Mouse (Mus musculus) midbrain, embryonic 10.5 days (tissue): ENCODE data around the gene Brf1. TPM values are rescaled to one million over a fixed set of nuclear protein-coding genes. Genes with fewer than 3 reads are reported as not detected.

Experiments used
- DNase-seq: peaks from one replicate; pipeline ENCODE4 v3.0.0-alpha.2; 2017; ENCODE audit warnings: low spot score
- H3K27ac ChIP-seq: fragments of 300-500 bp; sonication (generic); replicated peaks from 2 replicates; pipeline ENCODE4 v1.5.1; 2016; ENCODE audit warnings: mild to moderate bottlenecking
- H3K27me3 ChIP-seq: fragments of 300-500 bp; sonication (generic); 2 replicates; pipeline ENCODE4 v1.6.1; 2016; ENCODE audit warnings: low read depth, mild to moderate bottlenecking; ENCODE audit not compliant: poor library complexity, severe bottlenecking
- H3K36me3 ChIP-seq: fragments of 300-500 bp; sonication (generic); 2 replicates; pipeline ENCODE4 v1.6.1; 2016; ENCODE audit warnings: mild to moderate bottlenecking, moderate library complexity
- H3K4me1 ChIP-seq: fragments of 300-500 bp; sonication (generic); 2 replicates; pipeline ENCODE4 v1.6.1; 2016
- H3K4me3 ChIP-seq: fragments of 300-500 bp; sonication (generic); 2 replicates; pipeline ENCODE4 v1.5.1; 2016; ENCODE audit warnings: mild to moderate bottlenecking, moderate library complexity
- H3K9me3 ChIP-seq: fragments of 300-500 bp; sonication (generic); replicated peaks from 2 replicates; pipeline ENCODE4 v1.6.1; 2016; ENCODE audit warnings: mild to moderate bottlenecking
- WGBS: fragments of 180-500 bp; shearing (Covaris S2); methylation state at CpG from one replicate; pipeline ENCODE4 v1.1.7; 2016; 5-methylcytosine and 5-hydroxymethylcytosine counted together
- microRNA-seq: library from miRNA; unstranded; fragments of <30 nt; microRNA quantifications from one replicate; pipeline ENCODE4, GENCODE M21; 2017
- polyA plus RNA-seq: library from polyadenylated mRNA; unstranded; fragments of >200 nt; fragmentation: Nextera tagmentation; extraction: Ambion mirVana; gene quantifications from 2 replicates; pipeline ENCODE4 v1.2.1, GENCODE M21; 2016

The Brf1 gene
- polyA plus RNA-seq, 1 experiment from 2014 or later: 51.6 TPM

DNA sequence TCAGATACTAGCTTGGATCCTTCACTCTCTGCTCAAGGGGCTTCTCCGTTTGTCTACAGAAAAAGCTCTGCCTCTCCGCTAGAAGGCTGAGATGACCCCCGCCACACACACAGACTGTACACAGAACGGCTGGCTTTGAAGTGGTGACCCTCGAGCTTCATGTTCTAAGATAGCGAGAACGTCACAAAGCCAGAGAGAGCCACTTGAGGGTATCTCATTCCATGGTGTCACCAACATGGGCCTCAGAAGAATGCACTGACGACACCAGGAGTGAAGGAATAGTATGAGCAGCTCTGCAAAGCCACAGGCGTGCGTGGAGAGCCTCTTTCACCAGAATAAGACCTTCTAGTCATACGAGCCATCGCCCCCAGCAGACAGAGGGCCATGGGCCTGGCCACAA lies 79.0 kb downstream of the Brf1 start:
- 88% methylated on average over 12 of the region's 12 CpGs for WGBS
- peaks cover 48% of the 10 kb centered on the region for H3K4me1 ChIP-seq

DNA sequence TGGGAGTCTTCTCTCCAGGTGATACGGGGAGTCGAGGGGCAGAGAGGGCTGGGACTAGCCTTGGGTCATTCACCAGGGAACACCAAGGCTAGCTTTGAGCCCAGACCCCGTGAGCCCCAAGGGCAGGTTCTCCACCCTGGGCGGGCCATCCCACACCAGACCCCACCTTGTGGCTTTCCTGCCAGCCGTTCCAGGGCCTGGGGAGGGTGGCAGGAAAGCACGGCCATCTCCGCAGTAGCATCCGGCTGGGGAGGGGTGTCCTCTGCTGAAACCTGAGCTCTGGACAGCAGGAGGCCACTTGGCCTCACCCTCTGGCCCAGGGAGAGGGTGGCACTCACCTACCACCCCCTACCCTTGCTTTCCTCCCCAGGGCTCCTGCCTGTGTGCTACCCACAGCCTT lies 82.6 kb downstream of the Brf1 start:
- 57% methylated on average over 8 of the region's 8 CpGs for WGBS
- H3K4me3 ChIP-seq: no peak overlapping the region
- H3K9me3 ChIP-seq: no peaks in the 10 kb centered on the region
- H3K4me1 ChIP-seq: peaks cover 26% of the 10 kb centered on the region
- no peak overlapping the region for H3K27ac ChIP-seq
- peaks cover 26% of the 10 kb centered on the region for H3K36me3 ChIP-seq
- no peaks in the 10 kb centered on the region for H3K27me3 ChIP-seq
- no peak for DNase-seq

More for the DNA sequence above, 79.0 kb downstream of the Brf1 start:
- no peak for DNase-seq
- peaks cover 25% of the 10 kb centered on the region for H3K27me3 ChIP-seq
- H3K4me3 ChIP-seq: no peak overlapping the region
- peaks cover 4% of the 10 kb centered on the region; the same call in 1 of the 2 replicates for H3K36me3 ChIP-seq
- H3K9me3 ChIP-seq: no peaks in the 10 kb centered on the region
- H3K27ac ChIP-seq: peak overlapping the region; percentile 68

DNA sequence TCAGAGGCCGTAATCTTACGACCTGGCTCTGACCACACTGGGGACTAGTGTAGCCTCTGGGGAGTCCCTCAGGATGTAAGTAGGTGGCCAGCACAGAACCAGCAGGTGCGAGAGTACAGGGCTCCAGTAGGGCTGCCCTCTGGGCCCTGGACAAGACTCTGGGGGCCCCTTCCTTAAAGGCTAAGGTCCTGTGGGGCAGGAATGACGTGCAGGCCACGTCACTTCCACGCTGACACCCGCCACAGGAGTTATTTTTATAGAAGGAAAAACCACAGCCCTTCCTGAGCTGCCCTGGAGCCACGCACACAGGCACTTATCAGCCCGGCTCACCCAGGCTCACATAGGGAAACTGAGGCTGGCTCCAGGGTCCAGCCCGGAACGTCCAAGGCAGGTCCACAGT lies 83.0 kb downstream of the Brf1 start:
- 85% methylated on average over 11 of the region's 11 CpGs for WGBS
- no peak for DNase-seq
- no peak overlapping the region for H3K4me3 ChIP-seq
- H3K36me3 ChIP-seq: peaks cover 30% of the 10 kb centered on the region
- no peaks in the 10 kb centered on the region for H3K27me3 ChIP-seq
- H3K27ac ChIP-seq: 0 out of 2 replicates have a peak overlapping the region, but pooled peaks have one; percentile 6
- H3K4me1 ChIP-seq: peaks cover 21% of the 10 kb centered on the region
- H3K9me3 ChIP-seq: no peaks in the 10 kb centered on the region

DNA sequence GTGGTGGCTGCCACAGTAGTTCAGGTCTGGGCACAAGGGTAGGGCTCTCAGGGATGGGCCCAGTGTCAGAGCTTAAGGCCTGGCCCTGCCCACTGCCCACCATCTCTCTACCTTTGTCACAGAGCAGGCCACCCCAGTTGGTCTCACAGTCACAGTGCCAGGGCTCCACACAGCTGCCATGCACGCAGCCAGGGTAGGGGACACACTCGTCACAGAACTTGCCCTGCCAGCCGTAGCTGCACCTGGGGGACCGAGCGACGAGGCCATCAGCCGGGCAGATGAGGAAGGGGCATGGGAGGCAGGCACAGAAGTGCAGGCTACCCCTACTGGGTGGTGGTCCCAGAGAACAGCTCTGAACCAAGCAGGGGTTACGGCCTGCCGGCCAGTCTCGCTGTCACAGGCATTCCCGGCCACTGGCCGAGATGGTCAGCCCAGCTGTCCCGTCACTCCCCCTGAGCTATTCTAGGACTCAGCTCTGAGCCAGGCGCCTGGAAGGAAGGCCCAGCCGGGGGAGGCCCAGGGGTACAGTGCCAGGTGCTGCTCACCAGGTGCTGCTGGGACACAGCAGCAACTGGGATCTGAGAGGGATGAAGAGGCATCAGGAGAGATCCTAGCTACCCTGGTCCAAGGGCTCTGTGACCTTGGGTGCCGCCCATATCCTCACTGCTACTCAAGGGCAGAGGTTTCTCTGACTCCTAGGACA lies 83.7 kb downstream of the Brf1 start:
- WGBS: 90% methylated on average over 16 of the region's 16 CpGs
- H3K27ac ChIP-seq: peak overlapping the region; percentile 6; the same call in 1 of the 2 replicates
- DNase-seq: no peak
- H3K4me1 ChIP-seq: peaks cover 15% of the 10 kb centered on the region
- no peak overlapping the region for H3K4me3 ChIP-seq
- H3K36me3 ChIP-seq: peaks cover 36% of the 10 kb centered on the region
- H3K27me3 ChIP-seq: no peaks in the 10 kb centered on the region
- H3K9me3 ChIP-seq: no peaks in the 10 kb centered on the region

DNA sequence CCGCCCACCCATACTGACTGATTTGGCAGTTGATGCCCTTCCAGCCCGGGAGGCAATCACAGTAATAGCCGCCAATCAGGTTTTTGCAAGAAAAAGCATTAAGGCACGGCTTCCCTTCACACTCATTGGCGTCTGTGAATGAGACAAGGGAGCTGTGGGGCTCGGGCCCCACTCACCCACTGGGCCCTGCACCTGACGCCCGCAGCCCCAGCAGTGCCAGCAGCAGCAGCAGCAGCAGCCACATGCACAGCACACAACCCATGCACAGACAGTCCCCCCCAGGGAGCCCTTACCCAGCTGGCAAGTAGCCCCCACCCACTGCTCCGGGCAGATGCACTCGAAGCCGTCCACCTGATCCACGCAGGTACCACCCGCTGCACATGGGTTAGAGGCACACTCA lies 84.9 kb downstream of the Brf1 start:
- H3K27ac ChIP-seq: no peak overlapping the region
- H3K27me3 ChIP-seq: no peaks in the 10 kb centered on the region
- no peak overlapping the region for H3K4me3 ChIP-seq
- no peaks in the 10 kb centered on the region for H3K9me3 ChIP-seq
- H3K4me1 ChIP-seq: peaks cover 2% of the 10 kb centered on the region; the same call in 1 of the 2 replicates
- WGBS: 90% methylated on average over 13 of the region's 13 CpGs
- peaks cover 45% of the 10 kb centered on the region for H3K36me3 ChIP-seq
- DNase-seq: no peak

DNA sequence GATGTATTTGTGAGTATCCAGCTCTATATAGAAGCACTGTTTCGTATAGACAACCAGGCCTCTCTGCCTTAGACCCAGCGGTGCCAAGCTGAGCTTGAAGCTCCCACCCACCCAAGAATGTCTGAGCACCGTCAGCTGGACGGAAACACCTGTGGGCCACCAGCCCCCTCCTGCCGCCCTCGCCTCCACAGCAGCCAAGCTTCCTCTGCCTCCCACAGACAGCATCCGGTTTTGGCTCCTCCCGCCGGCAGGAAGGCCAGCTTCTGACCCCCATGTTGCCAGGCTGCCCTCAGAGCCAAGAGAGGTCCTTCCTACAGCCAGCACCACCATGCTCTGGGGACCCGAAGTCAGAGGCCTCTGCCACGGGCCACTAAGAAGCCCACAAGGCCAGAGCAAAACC lies 86.0 kb downstream of the Brf1 start:
- Histone ChIP-seq H3K27me3 (no peaks in the 10 kb centered on the region), H3K4me3 (no peak overlapping the region), H3K27ac (no peak overlapping the region), H3K36me3 (peaks cover 56% of the 10 kb centered on the region), H3K9me3 (no peaks in the 10 kb centered on the region), H3K4me1 (no peaks in the 10 kb centered on the region)
- no peak for DNase-seq
- 88% methylated on average over 11 of the region's 11 CpGs for WGBS

DNA sequence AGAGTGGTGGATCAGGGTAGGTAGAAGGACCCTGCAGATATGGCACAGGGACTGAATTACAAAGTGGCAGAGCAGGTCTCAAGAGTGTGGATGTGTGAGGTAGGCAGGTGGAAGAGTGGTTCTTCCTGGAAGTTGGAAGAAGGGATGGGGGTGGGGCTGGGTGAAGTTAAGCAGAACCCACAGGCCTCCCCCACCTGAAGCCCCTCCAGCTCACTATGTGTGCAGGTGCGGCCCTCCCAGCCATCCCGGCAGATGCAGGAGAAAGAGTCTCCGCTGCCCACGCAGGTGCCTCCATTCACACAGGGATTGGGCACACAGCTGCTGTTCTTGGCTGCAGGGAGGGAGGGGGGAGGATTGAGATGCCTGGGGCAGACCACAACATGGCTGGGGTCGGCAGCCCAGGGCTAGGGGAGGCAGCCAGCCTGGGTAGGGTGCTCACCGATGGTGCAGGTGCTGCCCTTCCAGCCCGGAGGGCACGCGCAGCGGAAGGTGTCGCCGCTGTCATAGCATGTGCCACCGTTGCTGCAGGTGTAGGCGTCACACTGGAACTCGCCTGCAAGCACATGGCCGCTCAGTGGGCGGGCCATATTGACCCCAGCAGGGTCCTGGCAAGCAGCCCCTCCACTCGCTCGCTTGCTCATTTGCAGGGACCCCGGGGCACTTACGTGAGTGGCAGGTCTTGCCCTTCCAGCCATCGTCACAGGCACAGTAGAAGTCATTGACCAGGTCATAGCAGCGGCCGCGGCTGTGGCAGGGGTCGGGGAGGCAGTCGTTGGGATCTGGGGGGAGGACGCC lies 87.4 kb downstream of the Brf1 start:
- Histone ChIP-seq H3K9me3 (no peaks in the 10 kb centered on the region), H3K36me3 (peaks cover 68% of the 10 kb centered on the region), H3K4me1 (no peaks in the 10 kb centered on the region), H3K4me3 (no peak overlapping the region), H3K27ac (no peak overlapping the region), H3K27me3 (no peaks in the 10 kb centered on the region)
- 92% methylated on average over 28 of the region's 28 CpGs for WGBS
- no peak for DNase-seq

DNA sequence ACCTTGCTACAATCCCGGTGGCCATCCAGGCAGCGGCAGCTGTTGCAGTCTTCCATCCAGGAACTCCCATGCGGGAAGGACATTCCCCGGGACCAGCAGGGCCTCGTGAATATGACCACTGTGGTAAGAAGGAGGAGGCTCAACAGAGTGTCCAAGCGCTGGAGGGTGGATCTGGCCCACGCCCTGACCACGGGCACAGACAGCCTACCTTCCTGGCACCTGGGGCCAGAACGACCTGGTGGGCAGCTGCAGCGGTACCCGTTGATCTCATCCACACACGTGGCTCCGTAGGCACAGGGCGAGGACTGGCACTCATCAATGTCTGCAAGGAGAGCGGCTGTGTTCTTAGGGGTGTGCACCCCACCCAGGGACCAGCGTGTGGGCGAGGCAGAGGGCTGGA lies 88.8 kb downstream of the Brf1 start:
- peaks cover 69% of the 10 kb centered on the region for H3K36me3 ChIP-seq
- no peak overlapping the region for H3K4me3 ChIP-seq

More for the DNA sequence above, 88.8 kb downstream of the Brf1 start:
- H3K27me3 ChIP-seq: no peaks in the 10 kb centered on the region
- WGBS: 93% methylated on average over 17 of the region's 17 CpGs
- no peaks in the 10 kb centered on the region for H3K9me3 ChIP-seq
- no peak overlapping the region for H3K27ac ChIP-seq
- DNase-seq: no peak
- no peaks in the 10 kb centered on the region for H3K4me1 ChIP-seq

Small RNAs within 50 kb of the gene (microRNA-seq; reads per million reads assigned to microRNA genes)
- gene Mir6941: not detected

Other genes starting within 250 kb of the Brf1 start
- gene Pld4, start 240.0 kb downstream of the Brf1 start, polyA plus RNA-seq: 3.7 and 5.7 TPM in 2 replicates
- gene Ahnak2, start 198.0 kb downstream of the Brf1 start, polyA plus RNA-seq: 0.06 and 0.11 TPM in 2 replicates
- 13.7 and 14.4 TPM in 2 replicates for gene Clba1, start 191.8 kb downstream of the Brf1 start, polyA plus RNA-seq
- 178 and 181 TPM in 2 replicates for gene Cdca4, start 171.3 kb downstream of the Brf1 start, polyA plus RNA-seq
- gene Gpr132, start 132.5 kb downstream of the Brf1 start, polyA plus RNA-seq: not detected in 2 replicates
- 2.4 and 2.8 TPM in 2 replicates for gene Jag2, start 70.9 kb downstream of the Brf1 start, polyA plus RNA-seq
- 66.4 and 76.4 TPM in 2 replicates for gene Nudt14, start 58.6 kb downstream of the Brf1 start, polyA plus RNA-seq
- gene Btbd6, start 24.2 kb downstream of the Brf1 start, polyA plus RNA-seq: 20.5 and 22.7 TPM in 2 replicates
- gene Pacs2, start 13.8 kb upstream of the Brf1 start, polyA plus RNA-seq: 17.7 and 22.0 TPM in 2 replicates
- gene Tex22, start 73.8 kb upstream of the Brf1 start, polyA plus RNA-seq: not detected in 2 replicates
- gene Mta1, start 97.6 kb upstream of the Brf1 start, polyA plus RNA-seq: 18.3 and 20.5 TPM in 2 replicates
- gene Crip2, start 139.5 kb upstream of the Brf1 start, polyA plus RNA-seq: 278 and 293 TPM in 2 replicates
- 80.0 and 96.6 TPM in 2 replicates for gene Crip1, start 145.6 kb upstream of the Brf1 start, polyA plus RNA-seq
- 58.0 and 61.3 TPM in 2 replicates for gene Tedc1, start 155.7 kb upstream of the Brf1 start, polyA plus RNA-seq
- 19.0 and 22.0 TPM in 2 replicates for gene Tmem121, start 185.2 kb upstream of the Brf1 start, polyA plus RNA-seq